Mouse (Mus musculus) mouse embryonic stem cell (cell line): Measurements from ENCODE around the gene Gnaz.

Source experiments
- in situ Hi-C, 2 experiments: fragments of 300-500 bp; cut with MboI; formaldehyde crosslinking; loops; 1 replicate in 1 of 2; 3 replicates in 1 of 2; pipeline ENCODE4 v1.14.3; 2019 to 2020; ENCODE audit warnings: low sequenced_read_pairs in 2 of 2, low pct_unique_long_range_greater_than_20kb in 1 of 2, mixed read lengths in 1 of 2; ENCODE audit not compliant: unreplicated experiment in 1 of 2

The Gnaz gene

DNA sequence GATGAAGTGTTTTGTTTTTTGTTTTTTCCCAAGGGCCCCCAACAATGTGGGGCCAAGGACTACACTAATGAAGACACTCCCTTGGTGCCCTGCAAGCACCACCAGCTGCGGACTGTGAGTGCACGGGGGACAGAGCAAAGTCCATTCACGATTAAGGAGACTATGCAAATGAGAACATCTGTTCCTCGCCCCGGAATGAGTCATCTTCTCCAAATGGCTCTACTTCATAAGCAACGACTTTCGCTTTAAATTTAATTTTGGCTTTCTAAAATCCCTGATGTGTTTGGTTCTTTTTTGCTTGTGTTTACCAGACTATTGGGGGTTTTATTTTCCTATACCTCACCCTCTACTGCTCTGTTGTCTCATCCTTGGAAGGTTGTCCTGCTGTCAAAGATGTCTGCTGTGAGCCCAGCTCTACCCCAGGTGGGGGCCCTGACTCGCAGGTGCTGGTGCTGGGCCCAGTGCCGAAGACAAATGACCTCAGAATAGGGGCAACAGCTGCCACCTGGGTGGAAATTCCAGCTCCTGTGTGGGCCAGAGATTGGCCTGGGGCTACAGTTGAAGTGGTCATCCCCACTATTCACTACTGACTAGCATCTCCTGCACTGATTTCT lies 14.0 kb upstream of the Gnaz start:
- in situ Hi-C loops = no loop called here

GRCm38 (mm10) chr10:74964380-74964779 lies 2.6 kb upstream of the Gnaz start:
- in situ Hi-C loops = no loop called here

DNA sequence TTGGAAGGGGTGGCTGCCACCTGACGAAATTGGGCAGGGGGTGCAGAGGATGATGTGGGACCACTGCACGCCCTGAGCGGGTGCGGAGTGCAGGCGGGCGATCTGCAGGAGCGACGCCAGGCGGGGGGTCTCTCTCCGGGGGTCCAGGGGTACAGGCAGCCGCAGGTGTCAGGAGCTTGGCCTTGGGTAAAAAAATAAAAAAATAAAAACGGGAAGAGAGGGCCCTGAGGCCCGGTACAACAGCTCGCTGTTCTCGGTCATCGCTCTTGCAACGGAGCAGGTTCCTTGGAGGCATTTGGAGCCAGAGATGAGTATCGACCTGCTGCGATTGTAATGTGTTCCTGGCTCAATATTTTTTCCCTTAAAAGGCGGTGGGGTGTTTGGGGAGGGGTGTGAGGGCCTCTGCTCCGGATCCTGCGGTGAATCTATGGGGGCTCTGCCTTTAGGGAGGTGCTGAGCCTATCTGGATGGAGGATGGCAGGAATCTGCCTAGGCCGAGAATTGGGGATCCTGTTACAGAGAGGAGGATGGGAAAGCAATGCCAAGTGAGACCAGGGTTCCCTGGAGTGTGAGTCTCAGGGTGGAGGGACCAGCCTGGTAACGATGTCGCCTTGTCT lies 782 bp downstream of the Gnaz start:
- in situ Hi-C loops = no loop called here

DNA sequence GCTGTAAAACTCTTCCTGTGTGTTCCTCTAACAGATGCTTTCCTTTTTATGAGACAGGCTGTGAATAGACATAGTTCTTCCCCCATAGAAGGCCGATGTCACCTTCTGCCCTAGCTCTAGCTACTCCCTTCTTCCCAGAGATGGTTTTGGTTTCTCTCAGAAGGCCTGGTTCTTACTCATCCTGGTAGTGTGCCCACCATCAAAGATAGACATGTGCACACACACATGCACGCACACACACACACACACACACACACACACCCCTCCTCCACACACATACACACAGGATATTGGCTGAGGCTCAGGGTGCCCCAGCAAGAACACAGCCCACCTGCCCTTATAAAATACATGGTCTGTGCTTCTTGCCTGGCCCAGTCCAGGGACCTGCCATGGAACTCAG lies 2.3 kb downstream of the Gnaz start:
- in situ Hi-C loops = no loop called here

- in situ Hi-C loops = no loop called here
Observed at GRCm38 (mm10) chr10:74973026-74973425, 6.0 kb downstream of the Gnaz start.

- in situ Hi-C loops = no loop called here
Observed at GRCm38 (mm10) chr10:74975626-74976025, 8.6 kb downstream of the Gnaz start.

DNA sequence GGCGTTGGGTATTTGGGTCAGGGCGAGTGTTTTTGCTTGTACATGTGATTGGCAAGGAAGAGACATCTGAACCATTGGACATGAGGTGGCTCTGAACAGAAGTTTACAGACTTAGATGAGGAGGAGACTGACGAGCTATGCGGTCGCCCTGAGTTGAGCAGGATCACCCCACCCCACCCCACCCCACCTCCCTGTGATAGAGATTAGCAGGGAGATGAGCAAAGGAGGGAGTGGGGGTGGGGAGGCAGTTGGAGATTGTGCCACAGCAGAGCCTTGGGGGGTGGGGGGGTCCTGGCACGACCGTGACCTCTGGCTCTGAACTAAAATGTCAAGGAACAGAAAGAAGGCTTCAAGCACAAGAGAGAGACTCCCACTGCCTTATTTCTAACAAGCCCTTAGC lies 9.5 kb downstream of the Gnaz start:
- in situ Hi-C loops = no loop called here

GRCm38 (mm10) chr10:74978056-74978455 lies 11.1 kb downstream of the Gnaz start:
- in situ Hi-C loops = no loop called here

DNA sequence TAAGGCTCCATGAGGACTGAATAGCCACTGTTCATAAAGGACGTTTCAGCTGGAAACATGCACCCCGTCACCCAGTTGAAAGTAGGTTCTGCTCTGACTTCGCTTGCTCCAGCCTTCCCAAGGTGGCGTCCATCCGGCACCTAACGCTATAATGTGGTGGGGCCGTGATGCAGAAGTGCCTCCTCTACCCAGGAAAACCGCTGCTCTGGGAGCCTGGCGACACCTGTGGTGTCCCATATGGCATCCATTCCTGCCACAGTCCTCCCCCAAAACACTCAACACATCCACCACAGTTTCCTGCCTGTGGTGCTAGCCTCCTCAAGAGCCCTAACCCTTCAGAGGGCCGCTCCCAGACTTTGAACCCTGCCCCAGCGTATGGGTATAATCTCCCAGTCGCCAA lies 14.2 kb downstream of the Gnaz start:
- in situ Hi-C loops = no loop called here

GRCm38 (mm10) chr10:74983176-74983575 lies 16.2 kb downstream of the Gnaz start:
- in situ Hi-C loops = no loop called here

- in situ Hi-C loops = no loop called here
Observed at GRCm38 (mm10) chr10:74987698-74988470, 20.9 kb downstream of the Gnaz start.

DNA sequence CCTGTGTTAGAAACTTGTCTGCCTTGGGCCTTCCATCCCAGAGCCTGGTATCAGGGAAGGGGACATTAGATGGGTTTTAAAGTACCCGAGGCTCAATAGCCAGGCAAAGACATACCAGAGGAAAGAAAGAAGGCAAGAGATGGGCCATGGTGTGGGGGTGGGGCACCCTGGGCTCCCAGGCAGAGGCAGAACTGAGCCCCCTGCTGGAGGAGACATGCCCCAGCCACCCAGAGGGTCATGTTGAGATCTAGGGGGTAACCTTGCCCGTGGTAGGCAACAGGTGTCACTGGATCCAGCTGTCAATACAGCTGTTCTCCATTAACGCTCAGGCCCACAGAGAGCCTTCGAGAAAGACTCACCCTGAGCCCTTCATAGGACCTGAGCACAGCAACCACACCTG lies 22.8 kb downstream of the Gnaz start:
- in situ Hi-C loops = no loop called here

DNA sequence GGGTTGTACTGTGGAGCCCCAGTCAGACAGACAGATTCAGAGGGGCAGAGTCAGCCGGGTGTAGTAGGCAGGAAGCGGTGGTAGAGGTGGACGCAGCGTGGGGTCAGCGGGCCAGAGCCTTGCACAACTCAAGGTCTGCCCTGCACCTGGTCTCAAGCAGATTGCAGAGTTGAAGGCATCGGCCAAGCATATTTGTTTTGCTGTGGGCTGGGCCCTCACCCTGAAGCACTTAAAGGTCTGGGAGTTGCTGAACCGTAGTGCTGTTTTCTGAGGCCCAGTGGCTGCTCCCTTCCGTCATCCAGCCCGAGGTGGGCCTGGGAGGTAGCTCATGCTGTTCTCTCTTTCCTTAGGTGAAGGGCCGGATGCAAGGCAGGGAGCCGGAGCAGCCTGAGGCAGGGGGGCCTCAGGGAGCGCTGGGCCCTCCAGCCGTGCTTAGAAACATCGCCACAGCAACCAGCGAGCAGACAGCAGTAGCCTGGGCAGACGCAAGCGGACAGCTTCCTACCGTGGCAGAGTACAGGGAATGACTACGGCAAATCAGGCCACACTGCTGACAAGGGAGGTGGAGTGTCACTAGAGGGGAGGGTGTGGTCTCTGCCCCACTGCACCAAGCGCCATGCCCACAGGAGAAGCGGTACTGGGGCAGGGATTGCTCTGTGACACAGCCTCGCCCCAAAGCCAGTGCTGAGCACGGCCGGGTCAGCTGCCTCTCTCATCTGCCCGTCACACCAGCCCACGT lies 23.8 kb downstream of the Gnaz start:
- in situ Hi-C loops = no loop called here

- in situ Hi-C loops = no loop called here
Observed at GRCm38 (mm10) chr10:74994863-74995262, 27.9 kb downstream of the Gnaz start.

DNA sequence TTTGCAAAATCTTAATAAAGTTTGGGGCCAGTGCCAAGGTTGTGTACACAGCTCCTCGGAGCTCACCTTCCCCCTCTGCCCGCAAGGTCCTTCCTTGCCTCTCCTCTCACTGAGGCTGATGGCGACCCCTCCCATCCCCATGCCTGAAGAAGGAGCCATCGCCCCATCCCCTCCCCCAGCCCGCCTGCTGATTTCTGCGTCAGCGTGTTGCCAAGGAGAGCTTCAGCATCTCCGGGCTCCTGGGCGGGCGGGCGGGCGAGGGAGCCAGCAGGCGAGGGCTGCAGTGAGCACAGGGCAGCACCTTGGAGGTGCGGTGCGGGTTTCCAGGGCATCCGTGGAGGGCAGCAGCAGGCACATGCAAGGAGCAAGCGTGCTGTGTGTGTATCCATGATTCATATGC lies 28.4 kb downstream of the Gnaz start:
- in situ Hi-C loops = no loop called here

DNA sequence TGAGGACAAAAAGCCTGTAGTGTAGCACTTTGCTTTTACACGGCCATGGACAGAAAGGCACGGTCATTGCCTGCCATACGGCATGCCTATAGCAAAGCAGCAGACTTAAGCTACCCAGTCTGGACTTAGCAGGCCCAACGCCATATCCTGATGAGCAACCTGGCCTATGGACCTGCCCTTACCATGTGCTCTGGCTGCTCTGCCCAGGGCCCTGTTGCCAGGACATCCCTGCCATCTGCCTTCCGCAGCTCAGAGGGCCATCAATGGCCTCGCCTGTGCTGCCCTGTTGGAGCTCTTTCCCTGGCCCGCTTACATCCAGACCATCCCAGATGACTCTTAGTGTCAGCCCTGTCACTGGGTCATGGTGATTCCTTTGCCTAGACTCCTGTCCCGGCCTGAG lies 34.4 kb downstream of the Gnaz start:
- in situ Hi-C loops = no loop called here

- in situ Hi-C loops = no loop called here
Observed at GRCm38 (mm10) chr10:75004067-75004466, 37.1 kb downstream of the Gnaz start.

DNA sequence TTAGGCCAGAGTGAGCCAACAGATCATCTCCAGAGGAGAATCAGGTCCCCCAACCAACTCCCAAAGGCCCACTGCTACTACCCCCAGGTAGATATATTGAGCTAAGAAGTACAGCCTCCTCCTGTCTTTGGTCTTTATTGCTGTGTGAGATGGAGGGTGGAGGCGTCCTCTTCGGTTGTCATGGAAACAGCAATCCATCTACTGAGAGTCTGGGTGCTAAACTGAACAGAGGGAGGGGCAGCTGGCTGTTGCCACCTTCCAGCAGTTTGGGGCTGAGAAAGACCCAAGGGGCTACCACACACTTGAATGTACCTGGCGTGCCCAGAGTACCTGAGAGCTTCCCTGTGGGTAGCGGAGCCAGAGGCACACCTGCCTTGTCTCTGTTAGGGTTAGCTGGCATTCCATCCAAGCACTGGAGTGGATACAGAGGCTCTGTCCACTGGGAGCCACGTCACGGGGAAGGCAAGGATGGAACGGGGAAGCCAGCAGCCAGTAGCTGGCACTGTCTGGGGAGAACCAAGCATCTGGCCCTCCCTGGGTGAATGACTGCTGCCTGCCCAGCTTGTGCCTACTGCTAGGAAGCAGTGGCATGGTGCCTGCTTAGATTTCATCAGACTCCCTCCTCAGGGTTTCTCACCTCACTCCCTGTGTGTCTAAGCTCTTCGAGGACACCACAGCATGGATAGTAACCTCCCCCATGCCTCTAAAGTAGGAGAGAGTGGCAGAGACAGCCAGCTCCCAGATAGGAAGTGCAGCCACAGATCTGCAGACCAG lies 40.1 kb downstream of the Gnaz start:
- in situ Hi-C loops = no loop called here

DNA sequence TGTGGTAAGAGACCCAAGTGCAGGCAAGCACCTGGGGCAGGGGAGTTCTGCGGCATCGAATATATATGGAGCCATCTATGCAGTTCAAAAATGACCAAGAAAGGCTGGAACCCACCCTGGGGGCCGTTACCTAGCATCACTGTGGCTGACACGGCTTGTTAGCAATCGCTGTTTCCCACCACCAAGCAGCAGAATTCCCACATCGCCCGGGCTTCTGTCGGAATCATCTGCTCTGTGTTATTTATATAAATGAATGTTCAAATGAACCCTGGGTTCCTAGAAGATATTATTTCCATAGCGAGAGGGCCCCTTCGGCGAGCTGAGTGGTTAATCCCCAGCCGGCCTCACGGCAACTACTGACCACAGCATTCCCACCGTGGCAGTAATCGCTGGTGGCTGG lies 43.7 kb downstream of the Gnaz start:
- in situ Hi-C loops = no loop called here
